Mouse (Mus musculus): ENCODE data around the gene Rln1.

DNA sequence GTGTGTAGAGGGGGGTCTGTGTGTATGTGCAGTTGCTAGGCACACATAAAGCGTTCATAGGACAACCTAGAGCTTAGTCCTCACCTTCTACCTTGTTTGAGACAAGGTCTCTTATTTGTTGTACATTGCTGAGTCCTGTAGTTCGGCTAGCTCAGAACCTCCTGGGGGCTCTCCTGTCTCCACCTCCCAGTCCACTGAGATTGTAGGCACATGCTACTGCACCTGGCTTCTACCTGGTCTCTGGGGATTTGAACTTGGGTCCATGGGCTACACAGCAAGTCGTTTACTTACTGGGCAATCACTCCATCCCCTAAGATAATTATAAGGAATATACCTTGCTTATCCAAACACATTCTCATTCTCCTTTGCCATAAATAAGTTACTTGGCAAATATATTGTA, 38.2 kb upstream of the Rln1 start:
- no peak for TF ChIP-seq EP300 (IDR thresholded peaks at IDR 0.05; ENCODE audit: low read depth)
- no peak for TF ChIP-seq CTCF (IDR thresholded peaks at IDR 0.05; ENCODE audit: low read depth)

Data from liver, postnatal 0 days (tissue).